Mouse (Mus musculus): ENCODE results near the gene Nrl. TPM values are rescaled to one million over a fixed set of nuclear protein-coding genes. Genes with fewer than 3 reads are reported as not detected.

Gene Nrl
- polyA plus RNA-seq, 1 experiment from 2014 or later: 0.26 TPM

- Histone ChIP-seq H3K9ac (replicated peaks) (no peak overlapping the region), H3K27ac (replicated peaks) (no peak overlapping the region), H3K9me3 (replicated peaks) (no peaks in the 10 kb centered on the region), H3K27me3 (replicated peaks) (no peaks in the 10 kb centered on the region), H3K4me3 (replicated peaks) (no peak overlapping the region), H3K4me2 (no peak overlapping the region), H3K36me3 (no peaks in the 10 kb centered on the region), H3K4me1 (peaks cover 15% of the 10 kb centered on the region)
- WGBS: 28% methylated on average over 5 of the region's 5 CpGs
- no peak for ATAC-seq (ENCODE audit: low FRiP score)
These were observed 32.2 kb upstream of the Nrl start for GRCm38 (mm10) chr14:55557003-55557402.

GRCm38 (mm10) chr14:55555788-55556187 is 31.0 kb upstream of the Nrl start:
- no peaks in the 10 kb centered on the region for H3K27me3 ChIP-seq (replicated peaks)
- H3K4me1 ChIP-seq: peaks cover 3% of the 10 kb centered on the region
- H3K4me3 ChIP-seq (replicated peaks): no peak overlapping the region
- no peak for ATAC-seq (ENCODE audit: low FRiP score)
- H3K36me3 ChIP-seq: no peaks in the 10 kb centered on the region
- H3K4me2 ChIP-seq: no peak overlapping the region
- 89% methylated on average over 3 of the region's 3 CpGs for WGBS
- no peak overlapping the region for H3K27ac ChIP-seq (replicated peaks)
- H3K9ac ChIP-seq (replicated peaks): no peak overlapping the region
- no peaks in the 10 kb centered on the region for H3K9me3 ChIP-seq (replicated peaks)

DNA sequence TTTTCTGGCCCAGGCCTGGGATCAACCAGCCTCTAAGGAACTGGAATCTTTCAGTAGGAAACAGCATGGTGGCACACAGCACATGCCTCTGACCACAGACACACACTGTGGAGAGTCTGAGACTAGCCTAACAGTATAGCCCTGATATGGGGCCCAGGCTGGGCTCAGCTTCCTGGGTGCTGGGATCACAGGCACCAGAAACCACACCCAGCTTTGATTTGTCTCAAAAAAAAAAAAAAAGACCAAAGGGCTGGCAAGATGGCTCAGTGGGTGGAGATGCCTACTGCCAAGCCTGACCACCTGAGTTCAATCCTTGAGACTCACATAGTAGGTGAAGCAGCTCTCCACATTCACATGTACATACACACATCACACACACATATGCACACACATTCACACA is 29.9 kb upstream of the Nrl start:
- Histone ChIP-seq H3K36me3 (no peaks in the 10 kb centered on the region; the same call in 1 of the 2 replicates), H3K4me2 (no peak overlapping the region), H3K27me3 (replicated peaks) (no peaks in the 10 kb centered on the region), H3K4me3 (replicated peaks) (no peak overlapping the region), H3K4me1 (peaks cover 3% of the 10 kb centered on the region), H3K9ac (replicated peaks) (no peak overlapping the region), H3K27ac (replicated peaks) (no peak overlapping the region), H3K9me3 (replicated peaks) (no peaks in the 10 kb centered on the region)
- no peak for ATAC-seq (ENCODE audit: low FRiP score)

DNA sequence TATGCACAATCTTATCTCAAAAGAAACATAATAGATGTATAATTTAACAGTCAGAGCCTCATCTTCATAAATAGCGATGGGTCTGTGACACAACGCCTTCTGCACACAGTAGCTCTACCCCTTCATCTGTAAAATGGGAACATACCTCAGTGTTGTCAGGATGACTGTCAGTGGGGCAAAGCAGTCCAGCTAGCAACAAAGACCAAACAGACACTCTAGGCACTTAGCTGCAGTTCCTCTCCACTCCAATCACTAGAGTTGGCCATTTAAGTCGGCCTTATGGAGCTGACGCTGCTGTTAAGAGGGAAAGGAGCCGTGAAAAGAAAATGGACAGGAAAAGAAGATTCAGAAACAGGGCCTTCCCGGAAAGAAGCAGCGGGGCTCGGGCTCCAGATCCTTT is 27.0 kb upstream of the Nrl start:
- no peaks in the 10 kb centered on the region for H3K4me1 ChIP-seq
- H3K27me3 ChIP-seq (replicated peaks): no peaks in the 10 kb centered on the region
- no peak overlapping the region for H3K4me2 ChIP-seq
- 96% methylated on average over 8 of the region's 8 CpGs for WGBS
- no peaks in the 10 kb centered on the region for H3K9me3 ChIP-seq (replicated peaks)
- no peak overlapping the region for H3K4me3 ChIP-seq (replicated peaks)
- no peak overlapping the region for H3K9ac ChIP-seq (replicated peaks)
- no peak overlapping the region for H3K27ac ChIP-seq (replicated peaks)
- ATAC-seq (ENCODE audit: low FRiP score): no peak
- peaks cover 24% of the 10 kb centered on the region for H3K36me3 ChIP-seq

DNA sequence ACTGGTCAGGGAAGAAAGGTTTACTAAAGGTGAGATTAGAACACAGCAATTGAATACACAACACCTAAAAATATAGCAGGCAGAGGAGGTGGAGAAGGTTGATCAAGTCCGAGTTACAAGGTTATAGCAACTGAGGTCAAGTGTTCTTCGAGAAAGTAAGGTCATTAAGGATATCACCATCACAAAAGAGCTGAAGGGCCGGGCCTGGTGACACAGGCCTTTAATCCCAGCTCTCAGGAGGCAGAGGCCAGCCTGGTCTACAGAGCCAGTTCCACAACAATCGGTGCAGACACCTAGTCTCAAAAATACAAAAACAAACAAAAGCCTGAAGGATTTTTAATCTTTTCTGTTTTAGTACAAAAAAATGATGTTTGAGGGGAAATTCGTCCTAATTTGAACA is 26.6 kb upstream of the Nrl start:
- Histone ChIP-seq H3K4me1 (no peaks in the 10 kb centered on the region), H3K9ac (replicated peaks) (no peak overlapping the region), H3K4me2 (no peak overlapping the region), H3K27me3 (replicated peaks) (no peaks in the 10 kb centered on the region), H3K27ac (replicated peaks) (no peak overlapping the region), H3K9me3 (replicated peaks) (no peaks in the 10 kb centered on the region), H3K4me3 (replicated peaks) (no peak overlapping the region), H3K36me3 (peaks cover 24% of the 10 kb centered on the region)
- 58% methylated on average over 5 of the region's 5 CpGs for WGBS
- no peak for ATAC-seq (ENCODE audit: low FRiP score)

DNA sequence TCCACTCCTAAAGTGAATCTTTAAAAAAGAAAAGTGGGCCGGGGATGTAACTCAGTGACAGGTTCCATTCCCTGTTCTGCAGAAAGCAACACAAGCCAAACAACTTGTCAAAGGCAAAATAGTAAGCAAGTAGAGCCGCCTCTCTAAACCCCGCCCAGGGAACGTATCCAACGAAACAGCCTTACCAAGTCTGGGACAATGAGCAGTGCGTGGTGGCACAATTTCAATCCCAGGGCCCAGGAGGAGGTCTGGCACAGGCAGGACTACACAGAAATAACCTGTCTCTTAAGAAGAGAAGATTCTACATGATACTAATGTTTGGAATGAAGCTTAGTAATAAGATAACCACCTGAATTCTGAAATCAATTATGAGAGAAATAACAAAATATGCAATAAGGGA is 25.4 kb upstream of the Nrl start:
- no peak overlapping the region for H3K9ac ChIP-seq (replicated peaks)
- 83% methylated on average over 6 of the region's 6 CpGs for WGBS
- H3K36me3 ChIP-seq: peaks cover 28% of the 10 kb centered on the region
- no peak overlapping the region for H3K4me3 ChIP-seq (replicated peaks)
- ATAC-seq (ENCODE audit: low FRiP score): no peak
- H3K27me3 ChIP-seq (replicated peaks): no peaks in the 10 kb centered on the region
- no peak overlapping the region for H3K27ac ChIP-seq (replicated peaks)
- no peak overlapping the region for H3K4me2 ChIP-seq
- H3K9me3 ChIP-seq (replicated peaks): no peaks in the 10 kb centered on the region
- H3K4me1 ChIP-seq: no peaks in the 10 kb centered on the region

DNA sequence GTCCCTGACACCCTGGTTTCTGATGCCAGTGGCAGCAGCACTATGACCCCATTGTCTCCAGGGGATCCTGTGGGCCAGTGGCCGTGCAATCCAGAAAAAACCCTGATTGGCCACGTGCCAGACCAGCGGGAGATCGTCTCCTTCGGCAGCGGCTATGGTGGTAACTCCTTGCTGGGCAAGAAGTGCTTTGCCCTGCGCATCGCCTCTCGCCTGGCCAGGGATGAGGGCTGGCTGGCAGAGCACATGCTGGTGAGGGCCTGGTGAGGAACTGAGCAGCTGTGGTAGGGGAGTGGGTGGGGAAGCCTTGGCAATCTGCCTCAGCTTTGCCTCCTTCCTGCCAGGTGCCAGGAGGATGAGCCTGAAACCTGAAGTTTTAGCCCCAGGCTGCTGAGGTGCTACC is 19.6 kb upstream of the Nrl start:
- Histone ChIP-seq H3K4me1 (peaks cover 32% of the 10 kb centered on the region), H3K27me3 (replicated peaks) (no peaks in the 10 kb centered on the region), H3K4me3 (replicated peaks) (no peak overlapping the region), H3K4me2 (no peak overlapping the region), H3K27ac (replicated peaks) (no peak overlapping the region), H3K36me3 (peaks cover 45% of the 10 kb centered on the region), H3K9ac (replicated peaks) (no peak overlapping the region), H3K9me3 (replicated peaks) (no peaks in the 10 kb centered on the region)
- ATAC-seq (ENCODE audit: low FRiP score): no peak
- 60% methylated on average over 9 of the region's 9 CpGs for WGBS

DNA sequence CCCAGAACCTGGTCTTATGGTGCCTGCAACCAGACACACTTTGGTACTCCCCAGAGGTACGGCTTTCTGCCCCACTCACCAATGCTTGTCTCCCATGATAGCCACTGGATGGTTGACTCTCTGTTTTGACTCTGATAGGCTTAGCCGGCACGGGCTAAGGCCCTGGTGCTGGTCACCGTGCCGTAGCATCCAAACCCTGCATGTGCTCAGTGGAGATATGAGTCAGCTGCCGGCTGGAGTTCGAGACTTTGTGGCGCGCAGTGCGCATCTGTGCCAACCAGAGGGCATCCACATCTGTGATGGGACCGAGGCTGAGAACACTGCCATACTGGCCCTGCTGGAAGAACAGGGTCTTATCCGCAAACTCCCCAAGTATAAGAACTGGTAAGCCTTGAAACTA is 17.5 kb upstream of the Nrl start:
- Histone ChIP-seq H3K36me3 (peaks cover 25% of the 10 kb centered on the region), H3K27me3 (replicated peaks) (0 out of 2 replicates have a peak, but pooled peaks cover under 1% of the 10 kb centered on the region), H3K9me3 (replicated peaks) (no peaks in the 10 kb centered on the region), H3K4me3 (replicated peaks) (no peak overlapping the region), H3K4me2 (no peak overlapping the region), H3K27ac (replicated peaks) (no peak overlapping the region), H3K4me1 (peaks cover 32% of the 10 kb centered on the region), H3K9ac (replicated peaks) (no peak overlapping the region)
- WGBS: 98% methylated on average over 12 of the region's 12 CpGs
- ATAC-seq (ENCODE audit: low FRiP score): no peak

DNA sequence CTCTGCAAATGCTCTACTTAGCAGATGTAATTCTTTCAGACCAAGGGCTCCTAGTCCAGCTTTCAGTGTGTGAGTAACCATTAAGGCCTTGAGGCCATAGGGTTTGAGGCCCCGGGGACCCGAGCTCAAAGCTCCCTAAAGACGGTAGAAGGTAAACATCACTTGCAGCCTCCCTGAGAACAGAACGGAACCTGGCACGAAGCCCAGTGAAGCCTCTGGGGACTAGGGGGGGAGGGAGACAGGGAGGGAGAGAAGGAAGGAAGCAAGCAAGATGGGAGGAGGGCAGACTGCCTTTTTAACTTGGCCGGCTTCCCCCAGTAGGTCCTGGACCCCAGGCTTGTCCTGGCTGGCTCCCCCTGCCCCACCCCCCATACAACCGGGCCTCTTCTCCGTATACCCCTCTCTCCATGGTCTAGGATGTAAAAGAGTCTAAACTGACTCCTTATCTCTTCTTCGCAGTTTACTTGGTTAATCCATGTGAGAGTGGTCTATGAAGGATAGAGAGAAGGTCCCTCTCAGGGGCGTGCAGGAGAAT is 16.1 kb upstream of the Nrl start:
- H3K4me3 ChIP-seq (replicated peaks): peak overlapping the region; percentile 59
- H3K4me1 ChIP-seq: peaks cover 32% of the 10 kb centered on the region
- 7% methylated on average over 10 of the region's 10 CpGs for WGBS
- peak overlapping the region; percentile 76 for H3K9ac ChIP-seq (replicated peaks)
- peak overlapping the region; percentile 80 for H3K4me2 ChIP-seq
- peaks cover 22% of the 10 kb centered on the region for H3K36me3 ChIP-seq
- ATAC-seq (ENCODE audit: low FRiP score): peak; percentile 62
- H3K27me3 ChIP-seq (replicated peaks): 0 out of 2 replicates have a peak, but pooled peaks cover 2% of the 10 kb centered on the region
- H3K9me3 ChIP-seq (replicated peaks): no peaks in the 10 kb centered on the region
- H3K27ac ChIP-seq (replicated peaks): peak overlapping the region; percentile 93

DNA sequence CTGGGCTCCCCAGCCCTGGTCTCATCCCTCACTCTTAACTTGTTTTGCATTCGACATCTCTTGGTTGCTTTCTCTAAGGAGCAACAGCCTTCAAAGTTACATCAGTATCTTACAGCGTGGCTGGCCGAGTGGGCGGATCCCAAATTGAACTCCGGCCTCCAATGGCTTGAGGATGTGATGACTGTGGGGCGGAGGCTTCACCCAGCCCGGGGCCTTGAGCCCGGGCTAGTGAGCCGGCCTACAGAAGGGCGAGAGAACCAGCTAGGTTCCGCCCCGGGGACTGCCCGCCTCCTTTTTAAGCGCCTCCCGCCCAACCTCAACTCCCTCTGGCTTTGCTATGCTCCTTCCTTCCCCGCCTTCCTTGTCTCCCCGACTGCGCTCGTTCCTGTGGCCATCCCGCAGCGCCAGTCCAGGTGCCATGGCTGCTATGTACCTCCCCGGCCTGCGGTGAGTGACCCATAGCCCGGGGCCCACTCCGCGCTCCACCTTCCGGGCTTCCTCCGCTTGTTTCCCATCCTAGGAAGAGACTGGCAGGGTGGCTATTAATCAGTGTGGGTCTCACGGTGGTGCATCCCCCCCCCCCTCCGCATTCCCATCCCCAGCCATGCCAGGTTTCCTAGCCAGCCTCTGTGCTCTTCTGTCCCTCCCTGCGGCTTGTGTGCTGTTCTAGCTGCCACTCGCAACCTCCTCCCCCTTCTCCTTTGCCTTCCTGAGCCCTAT is 15.4 kb upstream of the Nrl start, which contains the start of gene Pck2:
Pck2 (plus strand) TSS at position 200 of the 720 bp plus-strand sequence.
- Histone ChIP-seq H3K27ac (replicated peaks) (peak within 1 kb of the TSS; percentile 93), H3K9me3 (replicated peaks) (no peaks in the 10 kb centered on the region), H3K4me1 (peaks cover 32% of the 10 kb centered on the region), H3K27me3 (replicated peaks) (0 out of 2 replicates have a peak, but pooled peaks cover 2% of the 10 kb centered on the region), H3K4me2 (peak within 1 kb of the TSS; percentile 80), H3K36me3 (peaks cover 20% of the 10 kb centered on the region), H3K9ac (replicated peaks) (peak within 1 kb of the TSS; percentile 76), H3K4me3 (replicated peaks) (peak within 1 kb of the TSS; percentile 59)
- WGBS: under 1% methylated on average over 32 of the region's 32 CpGs
- ATAC-seq (ENCODE audit: low FRiP score): peak; percentile 86

DNA sequence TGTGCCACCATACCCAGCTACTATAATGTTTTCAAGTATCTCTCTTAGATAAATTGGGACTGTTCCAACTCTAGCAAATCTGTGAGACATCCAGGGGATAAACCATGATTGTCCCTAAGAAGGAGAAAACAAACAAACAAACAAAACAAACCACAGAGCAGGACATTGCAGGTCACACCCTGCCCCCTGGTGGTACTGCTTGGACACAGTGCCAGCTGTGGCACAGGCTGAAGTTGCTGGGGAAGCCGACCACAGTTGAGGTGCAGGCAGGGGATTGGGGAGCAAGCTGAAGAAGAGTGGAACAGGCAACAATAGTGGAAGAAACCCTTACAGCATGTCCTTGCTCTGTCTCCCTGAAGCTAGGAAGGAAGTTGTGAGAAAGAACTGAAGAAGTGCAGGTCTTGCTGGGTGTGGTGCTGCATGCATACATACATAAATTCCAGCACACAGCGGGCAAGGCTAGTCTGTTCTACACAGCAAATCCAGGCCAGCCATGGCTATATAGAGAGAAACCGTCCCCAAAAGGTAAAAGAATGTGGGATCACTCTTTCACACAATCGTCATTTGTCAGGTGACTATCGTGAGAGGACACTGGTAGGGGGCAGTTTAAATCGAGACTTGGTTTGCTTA is 11.4 kb upstream of the Nrl start:
- Histone ChIP-seq H3K4me1 (peaks cover 18% of the 10 kb centered on the region), H3K9me3 (replicated peaks) (no peaks in the 10 kb centered on the region), H3K27ac (replicated peaks) (no peak overlapping the region), H3K4me3 (replicated peaks) (no peak overlapping the region), H3K27me3 (replicated peaks) (0 out of 2 replicates have a peak, but pooled peaks cover 2% of the 10 kb centered on the region), H3K9ac (replicated peaks) (no peak overlapping the region), H3K4me2 (no peak overlapping the region), H3K36me3 (no peaks in the 10 kb centered on the region)
- 53% methylated on average over 6 of the region's 6 CpGs for WGBS
- ATAC-seq (ENCODE audit: low FRiP score): no peak

- H3K4me2 ChIP-seq: no peak overlapping the region
- H3K36me3 ChIP-seq: no peaks in the 10 kb centered on the region
- H3K9ac ChIP-seq (replicated peaks): no peak overlapping the region
- WGBS: 25% methylated on average over 3 of the region's 3 CpGs
- H3K9me3 ChIP-seq (replicated peaks): no peaks in the 10 kb centered on the region
- no peak overlapping the region for H3K27ac ChIP-seq (replicated peaks)
- H3K4me1 ChIP-seq: no peaks in the 10 kb centered on the region
- no peak for ATAC-seq (ENCODE audit: low FRiP score)
- no peak overlapping the region for H3K4me3 ChIP-seq (replicated peaks)
- peaks cover 5% of the 10 kb centered on the region; the same call in 1 of the 2 replicates for H3K27me3 ChIP-seq (replicated peaks)
These were observed 3.2 kb upstream of the Nrl start for GRCm38 (mm10) chr14:55527940-55528339.

All from neural tube, embryonic 15.5 days (tissue).